Mouse (Mus musculus): Measurements from ENCODE around the gene Lhpp. TPM values are rescaled to one million over a fixed set of nuclear protein-coding genes. Genes with fewer than 3 reads are reported as not detected.
A peak's percentile ranks its signal among the peaks of the same experiment; 100 is the strongest.

Lhpp gene
- polyA plus RNA-seq, 1 experiment = 36.1 TPM

- no peak overlapping the region for H3K4me3 ChIP-seq (ENCODE audit: low read depth, low read length)
- peak overlapping the region; percentile 44 for H3K27ac ChIP-seq (ENCODE audit: insufficient read depth, low read depth, low read length)
- WGBS = 34% methylated on average over 5 of the region's 5 CpGs
Observed at GRCm38 (mm10) chr7:132587167-132587566, 23.3 kb upstream of the Lhpp start.

DNA sequence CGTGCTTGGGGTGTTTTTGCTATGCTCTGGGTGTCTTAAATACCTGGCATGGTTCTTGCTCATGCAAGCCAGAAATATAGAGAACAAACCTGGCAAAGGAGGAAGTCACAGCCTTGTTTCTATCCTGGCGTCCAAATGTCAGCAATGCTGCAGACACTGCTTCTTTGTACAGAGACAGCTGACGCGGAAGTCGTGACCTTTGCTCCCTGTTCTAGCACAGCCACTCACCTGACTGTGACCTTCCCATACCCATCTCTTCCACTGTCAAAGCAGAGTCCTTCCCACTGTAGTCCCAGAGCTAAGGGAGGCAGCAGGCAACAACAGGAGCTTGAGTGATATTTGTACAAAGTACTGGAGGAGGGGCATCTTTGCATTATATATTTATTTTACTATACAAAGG lies 20.8 kb upstream of the Lhpp start:
- H3K4me1 ChIP-seq (ENCODE audit: control insufficient read depth, insufficient read depth, insufficient read length, low read length) = peaks cover 12% of the 10 kb centered on the region
- H3K36me3 ChIP-seq (ENCODE audit: control insufficient read depth, insufficient read depth, low read length) = no peaks in the 10 kb centered on the region
- no peak overlapping the region for H3K4me3 ChIP-seq (ENCODE audit: low read depth, low read length)
- TF ChIP-seq POLR2A (IDR thresholded peaks at IDR 0.05; ENCODE audit: low read depth, low read length) = no peak
- TF ChIP-seq CTCF (IDR thresholded peaks at IDR 0.05; ENCODE audit: extremely low read depth, insufficient read length, insufficient replicate concordance, low read depth, low read length) = no peak
- H3K27ac ChIP-seq (ENCODE audit: insufficient read depth, low read depth, low read length) = peak overlapping the region; percentile 68
- whole genome bisulfite sequencing = 22% methylated on average over 5 of the region's 5 CpGs
- H3K27me3 ChIP-seq (ENCODE audit: control insufficient read depth, insufficient read depth, low read length) = no peaks in the 10 kb centered on the region

More at GRCm38 (mm10) chr7:132587167-132587566, 23.3 kb upstream of the Lhpp start:
- Histone ChIP-seq H3K27me3 (ENCODE audit: control insufficient read depth, insufficient read depth, low read length) (no peaks in the 10 kb centered on the region), H3K4me1 (ENCODE audit: control insufficient read depth, insufficient read depth, insufficient read length, low read length) (peaks cover 17% of the 10 kb centered on the region), H3K36me3 (ENCODE audit: control insufficient read depth, insufficient read depth, low read length) (no peaks in the 10 kb centered on the region)
- TF ChIP-seq CTCF (IDR thresholded peaks at IDR 0.05; ENCODE audit: extremely low read depth, insufficient read length, insufficient replicate concordance, low read depth, low read length) = no peak
- no peak for TF ChIP-seq POLR2A (IDR thresholded peaks at IDR 0.05; ENCODE audit: low read depth, low read length)

DNA sequence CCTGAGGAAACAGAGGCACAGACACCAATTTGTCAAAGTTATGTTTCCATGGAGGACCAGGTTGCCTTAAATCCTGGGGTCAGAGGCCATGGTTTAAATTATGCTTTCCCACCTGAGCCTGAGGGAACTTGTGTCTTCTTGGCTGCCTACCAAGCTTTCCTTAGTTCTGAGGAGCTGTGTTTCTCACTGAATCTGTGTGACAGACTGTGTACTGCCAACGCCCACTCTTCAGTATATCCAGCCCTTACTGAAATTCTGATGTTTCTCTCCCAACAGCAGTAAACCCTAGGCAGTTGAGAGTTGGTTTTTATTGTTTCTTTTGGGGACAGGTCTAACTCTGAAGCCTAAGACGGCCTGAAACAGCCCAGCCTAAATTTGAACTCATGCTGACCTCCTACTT lies 16.7 kb upstream of the Lhpp start:
- peaks cover 9% of the 10 kb centered on the region; the same call in 1 of the 2 replicates for H3K4me1 ChIP-seq (ENCODE audit: control insufficient read depth, insufficient read depth, insufficient read length, low read length)
- no peak overlapping the region for H3K4me3 ChIP-seq (ENCODE audit: low read depth, low read length)
- no peak for TF ChIP-seq POLR2A (IDR thresholded peaks at IDR 0.05; ENCODE audit: low read depth, low read length)
- no peak for TF ChIP-seq CTCF (IDR thresholded peaks at IDR 0.05; ENCODE audit: extremely low read depth, insufficient read length, insufficient replicate concordance, low read depth, low read length)
- no peak overlapping the region for H3K27ac ChIP-seq (ENCODE audit: insufficient read depth, low read depth, low read length)
- 75% methylated on average over 2 of the region's 2 CpGs for WGBS
- H3K36me3 ChIP-seq (ENCODE audit: control insufficient read depth, insufficient read depth, low read length) = no peaks in the 10 kb centered on the region
- peaks cover 3% of the 10 kb centered on the region for H3K27me3 ChIP-seq (ENCODE audit: control insufficient read depth, insufficient read depth, low read length)

GRCm38 (mm10) chr7:132594325-132594724 lies 16.1 kb upstream of the Lhpp start:
- no peaks in the 10 kb centered on the region for H3K36me3 ChIP-seq (ENCODE audit: control insufficient read depth, insufficient read depth, low read length)
- H3K27me3 ChIP-seq (ENCODE audit: control insufficient read depth, insufficient read depth, low read length) = peaks cover 6% of the 10 kb centered on the region
- TF ChIP-seq CTCF (IDR thresholded peaks at IDR 0.05; ENCODE audit: extremely low read depth, insufficient read length, insufficient replicate concordance, low read depth, low read length) = no peak
- no peak for TF ChIP-seq POLR2A (IDR thresholded peaks at IDR 0.05; ENCODE audit: low read depth, low read length)
- H3K4me3 ChIP-seq (ENCODE audit: low read depth, low read length) = no peak overlapping the region
- WGBS = 96% methylated on average over 2 of the region's 2 CpGs
- no peak overlapping the region for H3K27ac ChIP-seq (ENCODE audit: insufficient read depth, low read depth, low read length)
- peaks cover 13% of the 10 kb centered on the region for H3K4me1 ChIP-seq (ENCODE audit: control insufficient read depth, insufficient read depth, insufficient read length, low read length)

GRCm38 (mm10) chr7:132595787-132596186 lies 14.7 kb upstream of the Lhpp start:
- Histone ChIP-seq H3K4me3 (ENCODE audit: low read depth, low read length) (no peak overlapping the region), H3K36me3 (ENCODE audit: control insufficient read depth, insufficient read depth, low read length) (no peaks in the 10 kb centered on the region), H3K27me3 (ENCODE audit: control insufficient read depth, insufficient read depth, low read length) (peaks cover 12% of the 10 kb centered on the region), H3K27ac (ENCODE audit: insufficient read depth, low read depth, low read length) (no peak overlapping the region), H3K4me1 (ENCODE audit: control insufficient read depth, insufficient read depth, insufficient read length, low read length) (peaks cover 15% of the 10 kb centered on the region)
- no peak for TF ChIP-seq POLR2A (IDR thresholded peaks at IDR 0.05; ENCODE audit: low read depth, low read length)
- TF ChIP-seq CTCF (IDR thresholded peaks at IDR 0.05; ENCODE audit: extremely low read depth, insufficient read length, insufficient replicate concordance, low read depth, low read length) = no peak
- WGBS = 76% methylated on average over 3 of the region's 3 CpGs

- Histone ChIP-seq H3K27ac (ENCODE audit: insufficient read depth, low read depth, low read length) (no peak overlapping the region), H3K36me3 (ENCODE audit: control insufficient read depth, insufficient read depth, low read length) (no peaks in the 10 kb centered on the region), H3K4me3 (ENCODE audit: low read depth, low read length) (peak overlapping the region; percentile 74), H3K4me1 (ENCODE audit: control insufficient read depth, insufficient read depth, insufficient read length, low read length) (peaks cover 15% of the 10 kb centered on the region), H3K27me3 (ENCODE audit: control insufficient read depth, insufficient read depth, low read length) (peaks cover 12% of the 10 kb centered on the region)
- TF ChIP-seq CTCF (IDR thresholded peaks at IDR 0.05; ENCODE audit: extremely low read depth, insufficient read length, insufficient replicate concordance, low read depth, low read length) (no peak), POLR2A (IDR thresholded peaks at IDR 0.05; ENCODE audit: low read depth, low read length) (no peak)
- 7% methylated on average over 26 of the region's 26 CpGs for WGBS
Observed at GRCm38 (mm10) chr7:132596557-132597250, 13.7 kb upstream of the Lhpp start.

DNA sequence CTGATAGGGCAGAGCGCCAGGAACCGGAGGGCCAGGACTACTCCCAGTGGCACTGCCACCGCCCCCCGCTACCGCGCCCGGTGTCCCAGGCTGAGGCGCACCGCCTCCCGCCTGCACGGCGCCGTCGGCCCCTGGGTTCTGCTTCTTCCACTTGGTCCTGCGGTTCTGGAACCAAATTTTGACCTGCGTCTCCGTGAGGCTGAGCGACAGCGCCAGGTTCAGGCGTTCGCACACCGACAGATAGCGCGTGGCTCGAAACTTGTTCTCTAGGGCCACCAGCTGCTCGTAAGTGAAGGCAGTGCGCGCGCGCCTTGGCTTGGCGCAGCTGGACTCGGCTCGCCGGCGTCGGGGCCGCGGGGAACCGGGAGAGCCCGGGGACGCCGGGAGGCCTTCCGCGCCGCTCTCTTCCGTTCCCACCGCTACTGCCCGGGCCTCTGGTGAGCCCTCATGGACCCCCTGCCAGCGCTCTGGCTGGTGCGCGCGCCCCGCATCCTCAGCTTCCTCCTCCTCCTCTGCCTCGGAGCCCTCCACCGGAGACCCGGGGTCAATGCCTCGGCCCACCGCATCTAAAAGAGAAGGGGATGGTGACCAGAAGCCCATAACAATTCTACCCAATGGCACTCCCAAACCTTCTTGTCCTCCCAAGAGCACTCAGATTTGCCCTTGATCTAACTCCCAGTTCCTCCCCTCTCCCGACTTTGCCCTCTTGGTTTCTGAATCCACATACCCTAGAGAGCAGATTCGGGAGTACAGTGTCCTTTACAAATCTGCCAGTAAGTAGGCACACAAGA lies 13.0 kb upstream of the Lhpp start:
- WGBS = under 1% methylated on average over 59 of the region's 60 CpGs
- TF ChIP-seq POLR2A (IDR thresholded peaks at IDR 0.05; ENCODE audit: low read depth, low read length) (no peak), CTCF (IDR thresholded peaks at IDR 0.05; ENCODE audit: extremely low read depth, insufficient read length, insufficient replicate concordance, low read depth, low read length) (no peak)
- Histone ChIP-seq H3K4me1 (ENCODE audit: control insufficient read depth, insufficient read depth, insufficient read length, low read length) (peaks cover 15% of the 10 kb centered on the region), H3K4me3 (ENCODE audit: low read depth, low read length) (peak overlapping the region; percentile 74), H3K27me3 (ENCODE audit: control insufficient read depth, insufficient read depth, low read length) (peaks cover 12% of the 10 kb centered on the region), H3K36me3 (ENCODE audit: control insufficient read depth, insufficient read depth, low read length) (no peaks in the 10 kb centered on the region), H3K27ac (ENCODE audit: insufficient read depth, low read depth, low read length) (no peak overlapping the region)

Data from small intestine, adult 2 months (tissue).